Mouse (Mus musculus): Measurements from ENCODE around the gene 2610528J11Rik. TPM values are rescaled to one million over a fixed set of nuclear protein-coding genes. Genes with fewer than 3 reads are reported as not detected.
A peak's percentile ranks its signal among the peaks of the same experiment; 100 is the strongest.
"Not testable (repeated sequence)": the region's sequence is repeated elsewhere in the genome, so short reads cannot be mapped to it uniquely, and the experiment has no call there.

2610528J11Rik gene
- polyA plus RNA-seq, 1 experiment from 2014 or later = 18.6 TPM

DNA sequence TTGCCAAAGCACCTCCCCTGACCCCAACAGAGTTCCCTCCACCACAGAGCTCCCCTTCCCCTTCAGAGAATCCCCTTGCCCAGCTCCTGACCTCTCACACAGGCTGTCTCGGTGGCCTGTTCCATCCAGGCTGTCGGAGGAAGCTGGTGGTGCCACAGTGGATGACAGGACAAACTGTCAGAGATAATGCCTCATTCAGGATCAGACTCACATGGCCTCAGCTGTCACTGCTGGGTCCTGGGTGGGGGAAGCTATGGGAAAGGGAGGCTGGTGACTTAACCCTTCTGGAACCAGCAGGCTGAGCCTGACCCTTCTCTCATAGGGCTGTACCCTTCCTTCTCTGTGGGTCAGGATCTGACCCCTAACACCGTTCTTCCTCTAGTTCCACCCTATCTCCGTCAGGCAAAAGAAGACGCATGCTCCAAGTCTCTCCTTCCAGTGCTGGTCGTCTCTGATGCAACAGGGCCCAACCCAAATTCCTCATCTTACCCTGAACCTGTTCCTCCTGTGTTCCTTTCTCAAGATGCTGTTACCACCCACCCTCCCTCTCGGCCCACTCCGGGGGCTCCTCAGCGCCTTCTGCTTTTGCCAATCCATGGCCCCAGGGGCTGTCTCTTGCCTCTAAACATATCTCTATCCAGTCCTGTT lies 15.8 kb downstream of the 2610528J11Rik start:
- peak overlapping the region; percentile 76 for H3K27ac ChIP-seq (replicated peaks)
- H3K4me3 ChIP-seq (replicated peaks) = peak overlapping the region; percentile 33
- no peak for ATAC-seq (ENCODE audit: insufficient number of reproducible peaks, low FRiP score, low TSS enrichment, low read depth)

GRCm38 (mm10) chr4:118543158-118543530 lies 16.3 kb downstream of the 2610528J11Rik start:
- H3K9ac ChIP-seq = no peak overlapping the region
- no peaks in the 10 kb centered on the region for H3K36me3 ChIP-seq
- peaks cover 13% of the 10 kb centered on the region; the same call in 1 of the 2 replicates for H3K4me1 ChIP-seq
- peak overlapping the region; percentile 57 for H3K4me2 ChIP-seq (replicated peaks)
- 0 out of 2 replicates have a peak, but pooled peaks cover 3% of the 10 kb centered on the region for H3K9me3 ChIP-seq (replicated peaks)
- peak; percentile 16; the same call in 1 of the 2 replicates for ATAC-seq (ENCODE audit: insufficient number of reproducible peaks, low FRiP score, low TSS enrichment, low read depth)
- no peaks in the 10 kb centered on the region for H3K27me3 ChIP-seq
- peak overlapping the region; percentile 33 for H3K4me3 ChIP-seq (replicated peaks)
- peak overlapping the region; percentile 76 for H3K27ac ChIP-seq (replicated peaks)
- 7% methylated on average over 13 of the region's 13 CpGs for WGBS

More for the DNA sequence above, 15.8 kb downstream of the 2610528J11Rik start:
- H3K4me1 ChIP-seq = peaks cover 13% of the 10 kb centered on the region; the same call in 1 of the 2 replicates
- no peaks in the 10 kb centered on the region for H3K36me3 ChIP-seq
- no peak overlapping the region for H3K9ac ChIP-seq
- H3K27me3 ChIP-seq = no peaks in the 10 kb centered on the region
- H3K4me2 ChIP-seq (replicated peaks) = peak overlapping the region; percentile 57
- H3K9me3 ChIP-seq (replicated peaks) = no peaks in the 10 kb centered on the region
- WGBS = 38% methylated on average over 9 of the region's 9 CpGs

DNA sequence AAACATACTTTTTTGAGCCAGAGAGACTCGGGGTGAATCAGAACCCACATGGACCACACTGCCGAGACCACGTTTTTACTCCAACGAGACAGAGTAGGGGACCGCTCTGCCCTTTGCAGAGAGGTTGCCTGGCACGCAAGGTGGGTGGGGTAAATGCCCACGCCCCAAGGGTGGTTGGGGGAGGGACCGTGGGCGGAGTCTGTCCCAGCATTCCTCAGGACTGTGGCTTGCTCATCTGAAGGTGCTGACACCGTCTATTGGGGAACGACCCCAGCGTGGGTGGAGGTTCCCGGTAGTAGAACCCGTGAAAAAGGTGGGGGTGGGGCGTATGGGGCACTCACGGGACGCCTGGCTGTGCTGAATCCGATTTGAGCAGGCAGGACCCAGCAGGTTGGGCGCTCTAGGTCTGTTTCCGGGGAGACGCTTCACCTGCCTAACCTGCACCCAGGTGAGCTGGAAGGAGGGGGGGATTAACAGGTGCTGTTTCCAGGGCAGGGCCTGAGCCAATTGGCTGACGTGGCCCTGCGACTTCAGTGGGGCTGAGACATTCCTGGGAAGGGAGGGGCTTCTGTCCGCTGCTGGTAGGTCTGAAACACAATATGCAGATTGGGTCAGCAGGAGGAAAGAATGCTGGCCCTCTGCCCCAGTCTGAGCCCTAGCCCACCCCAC lies 16.9 kb downstream of the 2610528J11Rik start, which contains the start of gene Tmem125:
Gene Tmem125, minus strand, starts transcription at position 453 of the 669 bp plus-strand sequence.
- ATAC-seq (ENCODE audit: insufficient number of reproducible peaks, low FRiP score, low TSS enrichment, low read depth) = peak; percentile 76
- WGBS = 2% methylated on average over 24 of the region's 24 CpGs
- Histone ChIP-seq H3K36me3 (no peaks in the 10 kb centered on the region), H3K4me1 (peaks cover 13% of the 10 kb centered on the region; the same call in 1 of the 2 replicates), H3K4me3 (replicated peaks) (peak within 1 kb of the TSS; percentile 33), H3K27me3 (no peaks in the 10 kb centered on the region), H3K4me2 (replicated peaks) (peak within 1 kb of the TSS; percentile 57), H3K9me3 (replicated peaks) (0 out of 2 replicates have a peak, but pooled peaks cover 4% of the 10 kb centered on the region), H3K27ac (replicated peaks) (peak within 1 kb of the TSS; percentile 76), H3K9ac (no peak within 1 kb of the TSS)

DNA sequence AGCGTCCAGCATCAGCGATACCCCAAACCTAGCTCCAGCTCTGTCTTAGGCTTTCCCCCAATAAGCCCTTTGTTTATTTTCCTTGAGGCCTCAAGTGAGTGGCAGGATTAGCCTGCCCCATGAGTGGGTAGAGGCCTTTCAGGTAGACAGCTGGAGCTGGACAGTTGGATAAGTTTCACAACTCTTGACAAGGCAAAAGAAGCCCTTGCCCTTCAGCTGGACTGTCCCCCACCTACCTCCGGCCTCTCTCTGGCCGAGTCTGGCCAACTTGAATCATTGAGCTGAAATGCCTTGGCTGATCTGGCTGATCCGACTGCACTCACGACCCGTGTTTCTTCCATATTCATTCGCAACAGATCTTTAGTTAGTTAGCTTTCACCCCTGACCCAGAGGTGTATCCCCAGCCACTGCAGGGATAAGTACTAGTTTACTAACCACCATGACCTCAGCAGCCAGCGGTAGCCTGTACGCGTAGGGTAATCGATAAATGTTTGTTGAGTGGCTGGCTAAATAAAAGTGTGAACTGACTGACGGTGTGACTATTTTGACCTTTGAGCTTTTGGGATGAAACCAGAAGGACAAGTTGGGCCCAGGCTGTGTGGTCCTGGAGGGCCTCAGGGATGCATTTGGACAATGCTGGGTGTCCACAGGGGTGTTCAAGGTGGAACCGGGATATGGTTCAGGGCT lies 17.8 kb downstream of the 2610528J11Rik start:
- ATAC-seq (ENCODE audit: insufficient number of reproducible peaks, low FRiP score, low TSS enrichment, low read depth) = no peak
- 66% methylated on average over 14 of the region's 14 CpGs for WGBS
- 0 out of 2 replicates have a peak, but pooled peaks cover 4% of the 10 kb centered on the region for H3K9me3 ChIP-seq (replicated peaks)
- H3K27me3 ChIP-seq = no peaks in the 10 kb centered on the region
- H3K4me2 ChIP-seq (replicated peaks) = peak overlapping the region; percentile 57
- H3K27ac ChIP-seq (replicated peaks) = peak overlapping the region; percentile 35; the same call in 1 of the 2 replicates
- H3K36me3 ChIP-seq = no peaks in the 10 kb centered on the region
- H3K4me3 ChIP-seq (replicated peaks) = peak overlapping the region; percentile 33
- peaks cover 13% of the 10 kb centered on the region; the same call in 1 of the 2 replicates for H3K4me1 ChIP-seq
- no peak overlapping the region for H3K9ac ChIP-seq

DNA sequence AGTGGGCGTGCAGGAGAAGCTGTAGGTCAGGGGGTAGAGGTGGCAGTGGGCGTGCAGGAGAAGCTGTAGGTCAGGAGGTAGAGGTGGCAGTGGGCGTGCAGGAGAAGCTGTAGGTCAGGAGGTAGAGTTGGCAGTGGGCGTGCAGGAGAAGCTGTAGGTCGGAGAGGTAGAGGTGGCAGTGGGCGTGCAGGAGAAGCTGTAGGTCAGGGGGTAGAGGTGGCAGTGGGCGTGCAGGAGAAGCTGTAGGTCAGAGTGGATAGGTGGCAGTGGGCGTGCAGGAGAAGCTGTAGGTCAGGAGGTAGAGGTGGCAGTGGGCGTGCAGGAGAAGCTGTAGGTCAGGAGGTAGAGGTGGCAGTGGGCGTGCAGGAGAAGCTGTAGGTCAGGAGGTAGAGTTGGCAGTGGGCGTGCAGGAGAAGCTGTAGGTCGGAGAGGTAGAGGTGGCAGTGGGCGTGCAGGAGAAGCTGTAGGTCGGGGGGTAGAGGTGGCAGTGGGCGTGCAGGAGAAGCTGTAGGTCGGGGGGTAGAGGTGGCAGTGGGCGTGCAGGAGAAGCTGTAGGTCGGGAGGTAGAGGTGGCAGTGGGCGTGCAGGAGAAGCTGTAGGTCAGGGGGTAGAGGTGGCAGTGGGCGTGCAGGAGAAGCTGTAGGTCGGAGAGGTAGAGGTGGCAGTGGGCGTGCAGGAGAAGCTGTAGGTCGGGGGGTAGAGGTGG lies 20.8 kb downstream of the 2610528J11Rik start:
- 88% methylated on average over 23 of the region's 23 CpGs for WGBS
- H3K4me3 ChIP-seq (replicated peaks); H3K36me3 ChIP-seq; ATAC-seq (ENCODE audit: insufficient number of reproducible peaks, low FRiP score, low TSS enrichment, low read depth); H3K27me3 ChIP-seq; H3K27ac ChIP-seq (replicated peaks); H3K9me3 ChIP-seq (replicated peaks); H3K4me2 ChIP-seq (replicated peaks); H3K9ac ChIP-seq: not testable (repeated sequence)
- H3K4me1 ChIP-seq = peaks cover 13% of the 10 kb centered on the region; the same call in 1 of the 2 replicates

DNA sequence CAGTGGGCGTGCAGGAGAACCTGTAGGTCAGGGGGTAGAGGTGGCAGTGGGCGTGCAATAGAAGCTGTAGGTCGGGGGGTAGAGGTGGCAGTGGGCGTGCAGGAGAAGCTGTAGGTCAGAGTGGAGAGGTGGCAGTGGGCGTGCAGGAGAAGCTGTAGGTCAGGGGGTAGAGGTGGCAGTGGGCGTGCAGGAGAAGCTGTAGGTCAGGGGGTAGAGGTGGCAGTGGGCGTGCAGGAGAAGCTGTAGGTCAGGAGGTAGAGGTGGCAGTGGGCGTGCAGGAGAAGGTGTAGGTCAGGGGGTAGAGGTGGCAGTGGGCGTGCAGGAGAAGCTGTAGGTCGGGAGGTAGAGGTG lies 21.3 kb downstream of the 2610528J11Rik start:
- H3K4me2 ChIP-seq (replicated peaks); H3K4me1 ChIP-seq; H3K27ac ChIP-seq (replicated peaks); H3K9ac ChIP-seq; ATAC-seq (ENCODE audit: insufficient number of reproducible peaks, low FRiP score, low TSS enrichment, low read depth); H3K36me3 ChIP-seq; H3K9me3 ChIP-seq (replicated peaks); H3K4me3 ChIP-seq (replicated peaks); H3K27me3 ChIP-seq: not testable (repeated sequence)
- WGBS = 88% methylated on average over 10 of the region's 10 CpGs

GRCm38 (mm10) chr4:118553039-118553649 lies 26.3 kb downstream of the 2610528J11Rik start:
- no peak overlapping the region for H3K9ac ChIP-seq
- WGBS = 58% methylated on average over 3 of the region's 3 CpGs

DNA sequence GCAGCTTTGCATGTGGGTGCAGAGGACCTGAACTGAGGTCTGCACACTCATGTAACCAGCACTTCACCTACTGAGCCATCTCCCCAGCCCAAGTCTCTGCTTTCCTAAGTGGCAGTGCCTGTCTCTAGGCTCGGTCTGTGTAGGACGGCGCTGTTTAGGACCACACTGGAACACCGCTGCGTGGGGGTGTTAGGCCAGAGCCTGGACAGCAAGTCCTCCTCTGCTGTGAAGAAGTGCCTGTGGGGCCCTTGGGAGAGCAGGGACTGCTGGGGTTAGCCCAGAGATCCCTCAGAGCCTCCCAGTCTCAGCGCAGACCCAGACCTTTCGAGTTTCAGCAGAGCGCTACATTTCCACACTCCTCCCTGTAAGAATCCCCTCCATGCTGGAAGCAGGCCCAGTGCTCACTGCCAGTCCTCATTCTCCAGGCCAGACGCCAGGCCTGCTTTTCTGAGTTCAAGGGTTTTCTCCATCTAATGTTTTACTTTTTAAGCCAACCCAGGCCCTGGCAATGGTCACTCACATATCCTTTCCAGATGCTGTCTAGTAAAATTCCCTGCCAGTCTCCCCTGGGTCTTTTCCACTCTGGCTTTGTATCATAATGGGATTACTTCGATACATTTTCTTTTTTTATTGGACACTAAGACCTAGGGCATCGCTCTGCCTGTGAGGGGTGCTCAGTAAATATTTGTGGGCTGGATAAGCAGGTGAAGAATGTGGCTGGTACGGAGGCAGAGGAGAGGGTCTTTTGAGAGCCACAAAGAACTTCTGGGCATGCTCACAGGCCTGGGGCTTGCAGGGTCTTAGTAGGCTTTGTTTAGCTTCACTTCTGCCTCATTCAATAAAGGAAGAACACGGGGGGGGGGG lies 37.5 kb downstream of the 2610528J11Rik start:
- Histone ChIP-seq H3K9me3 (replicated peaks) (no peaks in the 10 kb centered on the region), H3K36me3 (no peaks in the 10 kb centered on the region), H3K9ac (no peak overlapping the region), H3K27ac (replicated peaks) (peak overlapping the region; percentile 80), H3K4me1 (0 out of 2 replicates have a peak, but pooled peaks cover 5% of the 10 kb centered on the region), H3K27me3 (no peaks in the 10 kb centered on the region), H3K4me2 (replicated peaks) (no peak overlapping the region), H3K4me3 (replicated peaks) (no peak overlapping the region)
- peak; percentile 58; the same call in 1 of the 2 replicates for ATAC-seq (ENCODE audit: insufficient number of reproducible peaks, low FRiP score, low TSS enrichment, low read depth)
- WGBS = 66% methylated on average over 13 of the region's 13 CpGs

More at GRCm38 (mm10) chr4:118553039-118553649, 26.3 kb downstream of the 2610528J11Rik start:
- no peaks in the 10 kb centered on the region for H3K36me3 ChIP-seq
- ATAC-seq (ENCODE audit: insufficient number of reproducible peaks, low FRiP score, low TSS enrichment, low read depth) = no peak
- H3K27ac ChIP-seq (replicated peaks) = no peak overlapping the region
- no peaks in the 10 kb centered on the region for H3K27me3 ChIP-seq
- no peak overlapping the region for H3K4me3 ChIP-seq (replicated peaks)
- no peaks in the 10 kb centered on the region for H3K4me1 ChIP-seq
- 0 out of 2 replicates have a peak, but pooled peaks cover under 1% of the 10 kb centered on the region for H3K9me3 ChIP-seq (replicated peaks)
- no peak overlapping the region for H3K4me2 ChIP-seq (replicated peaks)

GRCm38 (mm10) chr4:118564926-118565279 lies 38.1 kb downstream of the 2610528J11Rik start:
- 64% methylated on average over 3 of the region's 3 CpGs for WGBS
- H3K9me3 ChIP-seq (replicated peaks) = no peaks in the 10 kb centered on the region
- peak overlapping the region; percentile 69 for H3K27ac ChIP-seq (replicated peaks)
- H3K4me1 ChIP-seq = 0 out of 2 replicates have a peak, but pooled peaks cover 5% of the 10 kb centered on the region
- no peak for ATAC-seq (ENCODE audit: insufficient number of reproducible peaks, low FRiP score, low TSS enrichment, low read depth)
- H3K9ac ChIP-seq = no peak overlapping the region
- no peaks in the 10 kb centered on the region for H3K36me3 ChIP-seq
- H3K4me2 ChIP-seq (replicated peaks) = no peak overlapping the region
- no peaks in the 10 kb centered on the region; the same call in 1 of the 2 replicates for H3K27me3 ChIP-seq
- no peak overlapping the region for H3K4me3 ChIP-seq (replicated peaks)

All from embryonic facial prominence, embryonic 15.5 days (tissue).